Mouse (Mus musculus): ENCODE results near the gene Plekhh1. TPM values are rescaled to one million over a fixed set of nuclear protein-coding genes. Genes with fewer than 3 reads are reported as not detected.
A peak's percentile ranks its signal among the peaks of the same experiment; 100 is the strongest.

Gene Plekhh1
- polyA plus RNA-seq (2014; fragmentation: Nextera tagmentation; extraction: Ambion mirVana), result 4.7 and 4.8 TPM in 2 replicates

DNA sequence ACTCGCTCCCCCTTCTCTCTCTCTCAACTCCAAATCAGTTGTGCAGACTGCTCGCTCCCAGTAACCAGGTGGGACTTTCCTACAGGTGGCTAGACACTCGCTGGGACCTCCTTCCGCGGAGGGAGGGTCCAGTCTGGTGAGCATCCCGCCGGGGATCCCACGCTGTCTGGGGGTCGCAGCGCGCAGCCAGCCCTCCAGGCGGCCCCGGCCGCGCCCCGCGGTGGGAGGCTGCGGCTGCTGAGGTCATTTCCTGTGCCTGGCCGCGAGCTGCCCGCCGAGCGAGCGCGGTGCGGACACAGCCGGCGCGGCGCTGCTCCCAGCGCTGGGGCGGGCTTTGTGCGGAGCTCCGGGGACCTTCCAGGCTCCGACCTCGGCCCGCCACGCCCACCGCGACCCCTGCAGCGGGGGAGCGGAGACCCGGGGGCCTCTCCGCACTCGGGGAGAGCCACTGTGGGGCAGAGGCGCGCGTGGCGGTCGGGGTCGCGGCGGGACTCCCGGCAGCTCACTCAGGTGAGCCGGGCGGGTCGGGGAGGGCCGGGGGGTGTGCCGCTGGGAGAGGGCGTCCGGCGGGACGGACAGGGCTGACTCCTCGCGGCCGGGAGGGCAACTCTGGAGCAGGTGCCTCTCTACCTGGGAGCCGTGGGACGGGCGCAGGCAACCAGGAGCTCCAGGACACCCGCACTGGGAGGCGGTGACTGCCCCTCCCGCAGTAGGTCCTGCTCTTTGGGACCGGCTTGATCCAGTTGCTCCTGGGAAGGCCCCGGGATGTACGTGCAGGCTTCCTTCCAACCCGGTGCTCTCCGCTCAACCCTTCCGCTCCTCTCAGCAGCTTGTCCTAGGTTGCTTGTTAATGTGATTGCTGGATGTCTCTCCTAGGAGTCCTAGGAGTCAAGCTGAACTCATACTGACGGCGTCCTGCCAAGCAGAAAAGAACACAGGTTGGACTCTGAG, at the start of gene Plekhh1:
Gene Plekhh1 (plus strand): TSS at position 253 of the 951 bp plus-strand sequence.
- Histone ChIP-seq H3K27me3 (ENCODE audit: control insufficient read depth, insufficient read depth, low read length) (no peaks in the 10 kb centered on the region), H3K4me3 (ENCODE audit: low read depth, low read length) (peak within 1 kb of the TSS; percentile 73), H3K4me2 (replicated peaks; ENCODE audit: low read depth, low read length) (peak within 1 kb of the TSS; percentile 98), H3K4me1 (ENCODE audit: control insufficient read depth, insufficient read depth, low read length) (no peaks in the 10 kb centered on the region), H3K36me3 (ENCODE audit: control insufficient read depth, insufficient read depth, low read length) (no peaks in the 10 kb centered on the region), H3K9ac (replicated peaks; ENCODE audit: low read depth, low read length) (peak within 1 kb of the TSS; percentile 69), H3K27ac (ENCODE audit: low read length) (peak within 1 kb of the TSS; percentile 52; the same call in 1 of the 2 replicates), H3K9me3 (ENCODE audit: control insufficient read depth, low read depth, low read length) (no peaks in the 10 kb centered on the region)
- under 1% methylated on average over 67 of the region's 80 CpGs for WGBS
- peak; percentile 89 for ATAC-seq (ENCODE audit: insufficient number of reproducible peaks, insufficient read depth, low FRiP score, low read depth)

DNA sequence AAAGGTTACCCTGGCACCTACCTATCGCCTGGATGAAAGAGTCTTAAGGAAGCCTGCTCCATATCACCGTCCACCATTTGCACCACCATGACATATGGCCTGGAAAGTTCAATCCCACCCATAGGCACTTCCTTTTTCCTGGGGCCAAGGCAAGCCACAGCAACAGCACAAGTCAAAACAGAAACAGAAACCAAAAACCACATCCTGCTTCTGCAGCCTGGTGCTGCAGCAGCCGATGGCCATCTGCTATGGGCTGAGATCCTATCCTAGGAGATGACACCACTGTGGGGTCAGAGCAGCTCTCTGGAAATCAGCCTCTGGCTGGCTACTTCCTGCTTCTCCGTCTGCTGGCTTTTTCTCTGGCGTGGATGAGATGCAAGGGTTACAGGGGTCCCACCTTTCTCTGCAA, 48.3 kb upstream of the Plekhh1 start:
- Histone ChIP-seq H3K4me2 (replicated peaks; ENCODE audit: low read depth, low read length) (no peak overlapping the region), H3K9ac (replicated peaks; ENCODE audit: low read depth, low read length) (no peak overlapping the region), H3K4me1 (ENCODE audit: control insufficient read depth, insufficient read depth, low read length) (no peaks in the 10 kb centered on the region), H3K36me3 (ENCODE audit: control insufficient read depth, insufficient read depth, low read length) (no peaks in the 10 kb centered on the region), H3K4me3 (ENCODE audit: low read depth, low read length) (no peak overlapping the region), H3K27me3 (ENCODE audit: control insufficient read depth, insufficient read depth, low read length) (no peaks in the 10 kb centered on the region), H3K27ac (ENCODE audit: low read length) (no peak overlapping the region), H3K9me3 (ENCODE audit: control insufficient read depth, low read depth, low read length) (no peaks in the 10 kb centered on the region)
- ATAC-seq (ENCODE audit: insufficient number of reproducible peaks, insufficient read depth, low FRiP score, low read depth), result no peak
- 79% methylated on average over 5 of the region's 5 CpGs for WGBS

DNA sequence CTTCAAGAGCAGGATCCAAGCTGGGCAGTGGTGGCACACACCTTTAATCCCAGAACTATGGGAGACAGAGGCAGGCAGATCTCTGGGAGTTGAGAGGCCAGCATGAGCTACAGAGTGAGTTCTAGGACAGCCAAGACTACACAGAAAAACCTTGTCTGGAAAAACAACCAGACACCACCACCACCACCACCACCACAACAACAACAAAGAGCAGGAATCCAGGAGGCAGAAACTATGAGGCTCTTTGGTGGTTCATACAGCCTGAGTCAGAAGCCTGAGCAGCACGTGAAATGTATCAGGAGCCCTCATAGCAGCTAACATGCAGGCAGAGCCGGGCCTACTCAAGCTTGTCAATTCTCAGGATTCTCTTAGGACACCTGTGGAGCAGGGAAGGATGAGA, 47.8 kb upstream of the Plekhh1 start:
- H3K4me3 ChIP-seq (ENCODE audit: low read depth, low read length), result no peak overlapping the region
- 68% methylated on average over 2 of the region's 2 CpGs for WGBS
- no peak overlapping the region for H3K9ac ChIP-seq (replicated peaks; ENCODE audit: low read depth, low read length)
- no peaks in the 10 kb centered on the region for H3K9me3 ChIP-seq (ENCODE audit: control insufficient read depth, low read depth, low read length)
- no peaks in the 10 kb centered on the region for H3K4me1 ChIP-seq (ENCODE audit: control insufficient read depth, insufficient read depth, low read length)
- H3K4me2 ChIP-seq (replicated peaks; ENCODE audit: low read depth, low read length), result no peak overlapping the region
- no peaks in the 10 kb centered on the region for H3K27me3 ChIP-seq (ENCODE audit: control insufficient read depth, insufficient read depth, low read length)
- ATAC-seq (ENCODE audit: insufficient number of reproducible peaks, insufficient read depth, low FRiP score, low read depth), result no peak
- no peak overlapping the region for H3K27ac ChIP-seq (ENCODE audit: low read length)
- no peaks in the 10 kb centered on the region for H3K36me3 ChIP-seq (ENCODE audit: control insufficient read depth, insufficient read depth, low read length)

DNA sequence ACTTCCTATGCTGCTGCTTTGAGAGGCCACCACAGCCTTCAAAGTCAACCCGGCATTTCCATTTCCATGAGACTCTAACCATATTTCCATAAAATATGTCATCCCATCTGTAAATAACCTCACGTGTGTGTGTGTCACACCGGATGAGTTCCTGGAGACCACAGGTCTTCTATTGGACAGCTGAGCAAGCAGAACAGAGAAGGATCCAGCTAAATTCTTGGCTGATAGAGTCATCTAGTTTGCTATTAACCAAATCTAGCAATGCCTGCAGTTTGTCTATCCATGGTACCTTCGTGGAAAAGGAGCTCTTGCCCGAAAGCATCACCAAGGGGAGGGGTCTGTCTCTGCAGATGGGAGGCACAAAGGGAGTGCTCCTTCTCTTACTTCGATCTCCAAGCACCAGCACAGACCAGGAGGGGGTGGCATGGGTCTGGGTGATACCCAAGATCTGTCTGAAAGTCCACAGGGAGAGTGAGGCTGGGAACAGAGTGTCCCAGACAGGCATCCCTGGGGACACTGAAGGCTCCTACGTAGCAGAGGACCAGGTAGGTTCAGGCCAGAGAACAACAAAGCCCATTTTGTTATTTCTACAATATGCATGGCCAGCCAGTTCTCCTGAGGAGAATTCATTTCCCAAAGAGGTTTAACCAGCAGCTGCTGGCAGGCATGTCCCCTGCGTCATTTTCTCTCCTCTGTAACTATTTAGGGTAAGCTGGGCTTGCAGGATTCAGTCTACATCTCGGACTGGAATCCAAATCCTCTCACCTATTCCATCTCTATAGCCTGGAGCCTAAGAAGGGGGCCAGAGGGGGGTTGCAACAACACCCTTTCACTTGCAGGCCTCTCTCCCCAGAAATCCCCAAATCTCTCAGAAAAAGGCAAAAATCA, 46.8 kb upstream of the Plekhh1 start:
- no peak overlapping the region for H3K27ac ChIP-seq (ENCODE audit: low read length)
- no peak for ATAC-seq (ENCODE audit: insufficient number of reproducible peaks, insufficient read depth, low FRiP score, low read depth)
- WGBS, result 57% methylated on average over 9 of the region's 9 CpGs

DNA sequence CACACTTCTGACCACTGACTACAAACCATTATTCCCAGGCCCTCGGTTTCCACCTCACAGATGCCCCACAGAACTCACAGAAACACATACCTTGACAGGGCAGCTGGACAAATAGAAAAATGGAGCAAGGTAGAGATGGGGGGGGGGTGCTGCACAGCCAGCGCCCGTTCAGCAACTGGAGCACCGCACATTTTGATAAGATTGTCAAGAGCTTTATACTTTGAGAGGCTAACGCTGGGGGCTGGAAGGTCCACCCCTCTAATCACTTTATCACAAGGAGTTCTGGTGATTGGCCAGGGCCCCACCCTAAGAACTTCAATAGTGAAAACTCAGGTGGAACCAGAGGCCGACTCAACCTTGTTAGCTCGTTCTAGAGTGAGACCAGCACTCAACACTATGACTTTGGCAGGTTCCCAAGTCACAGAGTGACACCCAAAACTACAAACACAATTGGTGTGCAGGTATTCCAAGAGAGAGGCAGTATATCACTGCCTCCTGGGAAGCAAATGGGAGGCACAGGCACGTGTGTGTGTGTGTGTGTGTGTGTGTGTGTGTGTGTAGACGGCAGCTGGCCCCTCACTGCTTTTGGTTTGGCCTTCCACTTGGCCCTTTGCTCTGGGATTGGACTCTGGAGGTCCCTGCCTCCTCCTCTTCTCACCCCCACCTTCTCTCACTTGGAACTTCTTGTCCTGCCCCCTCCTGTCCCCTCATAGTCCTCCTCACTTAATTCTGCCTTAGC, 45.5 kb upstream of the Plekhh1 start:
- no peak overlapping the region for H3K4me3 ChIP-seq (ENCODE audit: low read depth, low read length)
- peak; percentile 80 for ATAC-seq (ENCODE audit: insufficient number of reproducible peaks, insufficient read depth, low FRiP score, low read depth)
- WGBS, result 52% methylated on average over 9 of the region's 9 CpGs
- H3K27ac ChIP-seq (ENCODE audit: low read length), result peak overlapping the region; percentile 21; the same call in 1 of the 2 replicates
- no peak overlapping the region for H3K4me2 ChIP-seq (replicated peaks; ENCODE audit: low read depth, low read length)
- no peak overlapping the region for H3K9ac ChIP-seq (replicated peaks; ENCODE audit: low read depth, low read length)
- H3K9me3 ChIP-seq (ENCODE audit: control insufficient read depth, low read depth, low read length), result no peaks in the 10 kb centered on the region
- no peaks in the 10 kb centered on the region for H3K4me1 ChIP-seq (ENCODE audit: control insufficient read depth, insufficient read depth, low read length)
- no peaks in the 10 kb centered on the region for H3K36me3 ChIP-seq (ENCODE audit: control insufficient read depth, insufficient read depth, low read length)
- H3K27me3 ChIP-seq (ENCODE audit: control insufficient read depth, insufficient read depth, low read length), result no peaks in the 10 kb centered on the region

More for the DNA sequence above, 46.8 kb upstream of the Plekhh1 start:
- H3K27me3 ChIP-seq (ENCODE audit: control insufficient read depth, insufficient read depth, low read length), result no peaks in the 10 kb centered on the region
- no peaks in the 10 kb centered on the region for H3K36me3 ChIP-seq (ENCODE audit: control insufficient read depth, insufficient read depth, low read length)
- no peak overlapping the region for H3K4me3 ChIP-seq (ENCODE audit: low read depth, low read length)
- no peak overlapping the region for H3K9ac ChIP-seq (replicated peaks; ENCODE audit: low read depth, low read length)
- H3K4me1 ChIP-seq (ENCODE audit: control insufficient read depth, insufficient read depth, low read length), result no peaks in the 10 kb centered on the region
- no peaks in the 10 kb centered on the region for H3K9me3 ChIP-seq (ENCODE audit: control insufficient read depth, low read depth, low read length)
- no peak overlapping the region for H3K4me2 ChIP-seq (replicated peaks; ENCODE audit: low read depth, low read length)

DNA sequence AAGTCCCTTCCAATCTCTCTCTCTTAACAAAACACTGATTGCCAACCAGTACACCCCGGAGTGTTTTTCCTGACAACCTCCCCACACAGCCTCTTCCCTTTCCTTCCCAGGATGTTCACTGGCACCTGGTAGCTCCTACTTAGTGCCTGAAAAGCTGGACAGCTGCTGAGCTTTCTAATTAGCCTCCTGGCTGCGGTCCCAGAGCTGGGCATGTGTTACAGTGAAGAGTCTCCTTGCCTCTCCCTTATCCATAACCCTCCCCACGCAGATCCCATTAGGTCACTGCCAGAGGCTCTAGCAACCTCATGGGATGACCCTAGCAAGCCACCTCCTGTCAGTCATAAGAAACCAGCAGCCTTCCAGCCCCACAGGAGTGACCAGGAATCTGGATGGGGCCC, 44.9 kb upstream of the Plekhh1 start:
- H3K4me1 ChIP-seq (ENCODE audit: control insufficient read depth, insufficient read depth, low read length), result no peaks in the 10 kb centered on the region
- H3K36me3 ChIP-seq (ENCODE audit: control insufficient read depth, insufficient read depth, low read length), result no peaks in the 10 kb centered on the region
- H3K9ac ChIP-seq (replicated peaks; ENCODE audit: low read depth, low read length), result no peak overlapping the region
- 35% methylated on average over 3 of the region's 3 CpGs for WGBS
- peak overlapping the region; percentile 21; the same call in 1 of the 2 replicates for H3K27ac ChIP-seq (ENCODE audit: low read length)
- no peaks in the 10 kb centered on the region for H3K9me3 ChIP-seq (ENCODE audit: control insufficient read depth, low read depth, low read length)
- no peak overlapping the region for H3K4me3 ChIP-seq (ENCODE audit: low read depth, low read length)
- no peak overlapping the region for H3K4me2 ChIP-seq (replicated peaks; ENCODE audit: low read depth, low read length)
- peak; percentile 33; the same call in 1 of the 2 replicates for ATAC-seq (ENCODE audit: insufficient number of reproducible peaks, insufficient read depth, low FRiP score, low read depth)
- H3K27me3 ChIP-seq (ENCODE audit: control insufficient read depth, insufficient read depth, low read length), result no peaks in the 10 kb centered on the region

DNA sequence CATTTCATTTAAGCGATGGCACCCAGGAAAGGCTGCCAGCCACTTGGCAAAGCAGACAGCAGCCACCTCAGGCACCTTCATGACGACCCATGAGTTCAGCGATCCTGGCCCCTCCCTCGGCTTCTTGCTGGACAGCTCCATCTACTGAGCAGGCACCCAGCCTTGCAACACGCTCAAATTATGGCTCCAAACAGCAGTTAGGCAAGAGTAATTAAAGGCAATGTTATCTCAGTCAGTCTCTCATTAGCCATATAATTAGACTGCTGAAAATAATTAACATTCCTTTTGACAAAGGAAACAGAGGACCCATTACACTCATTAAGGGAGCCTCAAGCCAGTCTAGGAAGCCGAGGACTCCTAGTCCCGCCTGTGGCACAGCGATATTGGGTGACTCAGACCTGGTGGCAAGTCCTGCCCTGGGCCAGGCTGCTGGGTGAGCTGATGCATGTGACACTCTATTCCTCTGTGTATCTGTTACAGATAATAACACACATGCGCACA, 41.3 kb upstream of the Plekhh1 start:
- Histone ChIP-seq H3K27me3 (ENCODE audit: control insufficient read depth, insufficient read depth, low read length) (no peaks in the 10 kb centered on the region), H3K9ac (replicated peaks; ENCODE audit: low read depth, low read length) (no peak overlapping the region), H3K27ac (ENCODE audit: low read length) (no peak overlapping the region), H3K4me3 (ENCODE audit: low read depth, low read length) (no peak overlapping the region), H3K9me3 (ENCODE audit: control insufficient read depth, low read depth, low read length) (no peaks in the 10 kb centered on the region), H3K36me3 (ENCODE audit: control insufficient read depth, insufficient read depth, low read length) (no peaks in the 10 kb centered on the region), H3K4me1 (ENCODE audit: control insufficient read depth, insufficient read depth, low read length) (no peaks in the 10 kb centered on the region), H3K4me2 (replicated peaks; ENCODE audit: low read depth, low read length) (no peak overlapping the region)
- ATAC-seq (ENCODE audit: insufficient number of reproducible peaks, insufficient read depth, low FRiP score, low read depth), result no peak
- 56% methylated on average over 9 of the region's 9 CpGs for WGBS
